Mouse (Mus musculus) CD4-positive, CD25-positive, alpha-beta regulatory T cell, adult 9 weeks (primary cell): Measurements from ENCODE around the gene Olfr112. TPM values are rescaled to one million over a fixed set of nuclear protein-coding genes. Genes with fewer than 3 reads are reported as not detected.

Source experiments
- polyA plus RNA-seq: library from polyadenylated mRNA; unstranded; fragments of 100-300 nt; shearing (Covaris generic); gene quantifications from one replicate; pipeline ENCODE4 v1.2.1, GENCODE M21; 2017

Olfr112 gene
- polyA plus RNA-seq = not detected

DNA sequence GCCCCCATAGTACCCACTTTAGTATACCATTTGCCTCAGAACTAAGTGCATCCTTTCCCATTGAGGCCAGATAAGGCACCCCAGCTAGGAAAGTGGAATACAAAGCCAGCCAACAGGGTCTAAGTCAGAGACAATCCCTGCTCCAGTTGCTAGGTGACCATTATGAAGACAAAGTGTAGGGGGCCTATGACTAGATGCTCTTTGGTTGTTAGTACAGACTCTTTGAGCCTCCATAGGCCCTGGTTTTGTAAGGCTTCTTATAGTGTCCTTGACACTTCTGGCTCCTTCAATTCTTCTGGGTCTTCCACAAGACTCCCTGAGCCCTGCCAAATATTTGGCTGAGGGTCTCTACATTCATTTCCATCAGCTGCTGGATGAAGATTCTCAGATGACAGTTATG, at the start of gene Olfr112:
TSS of gene Olfr112 (minus strand) at position 101 of the 400 bp plus-strand sequence.

DNA sequence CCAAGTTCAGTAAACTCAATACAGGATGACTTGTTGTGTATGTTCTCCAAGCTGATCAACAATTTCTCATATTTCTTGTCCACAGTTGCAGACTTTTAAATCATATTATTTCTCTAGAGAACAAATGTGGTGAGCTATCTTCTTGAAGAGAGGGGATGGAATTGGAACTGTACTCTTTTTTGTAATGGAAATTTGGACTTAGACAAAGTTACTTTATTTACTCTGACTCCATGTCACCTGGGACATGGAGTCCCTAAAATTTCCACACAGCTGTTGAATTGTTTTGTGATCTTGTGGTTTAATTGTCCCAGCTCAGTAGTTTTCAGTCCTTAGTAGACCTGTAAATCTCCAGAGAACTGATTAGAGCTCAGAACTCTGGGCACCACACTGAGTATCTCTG, 23.4 kb upstream of the Olfr112 start, which contains the start of gene Olfr114:
TSS of gene Olfr114 (minus strand) at position 101 of the 400 bp plus-strand sequence.

DNA sequence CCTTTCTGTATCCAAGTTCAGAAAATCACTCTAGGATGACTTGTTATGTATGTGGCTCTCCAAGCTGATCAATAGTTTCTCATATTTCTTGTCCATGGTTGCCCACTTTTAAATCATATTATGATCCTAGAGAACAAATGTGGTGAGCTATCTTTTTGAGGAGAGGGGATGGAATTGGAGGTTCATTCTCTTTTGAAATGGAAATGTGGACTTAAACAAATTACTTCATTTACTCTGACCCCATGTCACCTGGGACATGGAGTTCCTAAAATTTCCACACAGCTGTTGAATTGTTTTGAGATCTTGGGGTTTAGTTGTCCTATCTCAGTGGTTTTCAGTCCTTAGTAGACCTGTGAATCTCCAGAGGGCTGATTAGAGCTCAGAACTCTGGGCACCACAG, 8.3 kb upstream of the Olfr112 start, which contains the start of gene Olfr113:
TSS of gene Olfr113 (minus strand) at position 101 of the 400 bp plus-strand sequence.

Other genes starting within 250 kb of the Olfr112 start
- gene Olfr103, start 229.8 kb downstream of the Olfr112 start, polyA plus RNA-seq = not detected
- gene Olfr104-ps, start 209.9 kb downstream of the Olfr112 start, polyA plus RNA-seq = not detected
- 0.07 TPM for gene Olfr105-ps, start 190.4 kb downstream of the Olfr112 start, polyA plus RNA-seq
- not detected for gene Olfr106-ps, start 179.1 kb downstream of the Olfr112 start, polyA plus RNA-seq
- not detected for gene Olfr107, start 170.2 kb downstream of the Olfr112 start, polyA plus RNA-seq
- not detected for gene Olfr108, start 124.0 kb downstream of the Olfr112 start, polyA plus RNA-seq
- gene Olfr109, start 110.5 kb downstream of the Olfr112 start, polyA plus RNA-seq = not detected
- gene H2-M2, start 85.9 kb downstream of the Olfr112 start, polyA plus RNA-seq = 0.27 TPM
- not detected for gene Olfr110, start 77.0 kb downstream of the Olfr112 start, polyA plus RNA-seq
- not detected for gene Olfr111, start 61.4 kb downstream of the Olfr112 start, polyA plus RNA-seq
- not detected for gene Olfr113, start 8.2 kb upstream of the Olfr112 start, polyA plus RNA-seq
- gene Olfr114, start 23.3 kb upstream of the Olfr112 start, polyA plus RNA-seq = not detected
- gene Olfr115, start 57.7 kb upstream of the Olfr112 start, polyA plus RNA-seq = not detected
- not detected for gene Olfr116, start 57.7 kb upstream of the Olfr112 start, polyA plus RNA-seq
- gene Olfr117, start 94.3 kb upstream of the Olfr112 start, polyA plus RNA-seq = not detected
- not detected for gene Olfr118, start 97.5 kb upstream of the Olfr112 start, polyA plus RNA-seq
- gene Olfr119, start 127.1 kb upstream of the Olfr112 start, polyA plus RNA-seq = not detected
- not detected for gene Olfr120, start 152.4 kb upstream of the Olfr112 start, polyA plus RNA-seq
- gene Olfr121, start 179.4 kb upstream of the Olfr112 start, polyA plus RNA-seq = not detected
- gene Olfr122, start 199.2 kb upstream of the Olfr112 start, polyA plus RNA-seq = not detected
- gene Olfr123, start 224.1 kb upstream of the Olfr112 start, polyA plus RNA-seq = not detected
- gene Olfr124, start 230.4 kb upstream of the Olfr112 start, polyA plus RNA-seq = not detected